Mouse (Mus musculus) bone marrow macrophage, adult 2 months (primary cell): ENCODE measurements at regions not wholly inside any gene's neighbourhood (a gene's known extent, or its start where the extent isn't known, plus 50 kb on each side); places are given as distances from the start of the nearest gene placed in this dataset.

Experiments used
- CTCF ChIP-seq: IDR thresholded peaks from 2 replicates; pipeline ENCODE4 v1.5.1; 2012; ENCODE audit warnings: low read depth, mild to moderate bottlenecking, low read length, moderate library complexity
- POLR2A ChIP-seq: IDR thresholded peaks from 2 replicates; pipeline ENCODE4 v1.6.1; 2012; ENCODE audit warnings: mild to moderate bottlenecking, low read depth, low read length, borderline replicate concordance

DNA sequence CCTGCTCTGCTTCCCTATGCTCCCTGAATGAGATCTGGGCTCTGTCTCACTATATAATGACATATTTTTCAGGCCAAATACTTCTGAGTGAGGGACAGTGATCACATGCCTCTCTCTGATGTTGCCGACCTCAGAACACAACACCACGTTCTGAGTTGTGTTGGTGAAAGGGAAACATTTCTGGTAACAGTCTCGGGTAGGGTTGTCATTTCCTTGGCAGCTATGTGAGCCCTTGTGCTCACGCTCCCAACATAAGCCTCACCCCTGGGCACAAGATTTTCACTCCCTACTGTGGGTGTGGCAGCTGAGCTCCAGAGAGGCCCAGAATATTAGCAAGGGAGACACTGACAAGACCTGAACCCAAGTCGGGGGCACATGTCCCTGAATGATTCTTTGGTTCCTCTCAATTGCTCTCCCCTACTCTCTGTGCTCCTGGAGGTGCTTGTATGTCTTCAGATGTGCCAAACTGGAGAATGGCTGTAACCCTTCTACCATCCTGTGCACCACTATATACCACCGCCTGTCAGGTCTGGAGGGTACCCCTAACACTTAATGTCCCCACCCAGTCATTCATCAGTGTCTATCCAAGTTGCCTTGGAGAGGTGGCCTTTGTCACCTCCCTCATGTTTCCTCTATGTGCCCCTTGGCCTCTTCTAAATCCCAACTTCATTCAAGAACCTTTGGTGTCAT, 62.5 kb upstream of the Ampd3 start:
- TF ChIP-seq CTCF (no peak), POLR2A (no peak)
